Mouse (Mus musculus) embryonic facial prominence, embryonic 11.5 days (tissue): ENCODE data around the gene Tada2b. TPM values are rescaled to one million over a fixed set of nuclear protein-coding genes. Genes with fewer than 3 reads are reported as not detected.

Experiments used
- ATAC-seq: fragments of 200-750 bp; cut with Nextera tagmentation; replicated peaks from 2 replicates; pipeline ENCODE4 v1.8.0; 2017; ENCODE audit warnings: low read depth; ENCODE audit not compliant: insufficient number of reproducible peaks, low FRiP score, low TSS enrichment
- DNase-seq: peaks from one replicate; pipeline ENCODE4 v3.0.0-alpha.2; 2015; ENCODE audit warnings: low spot score
- H3K27ac ChIP-seq: fragments of 300-500 bp; sonication (generic); replicated peaks from 2 replicates; pipeline ENCODE4 v1.5.1; 2014; ENCODE audit warnings: mild to moderate bottlenecking, low read depth, low read length, control low read depth
- H3K27me3 ChIP-seq: fragments of 300-500 bp; sonication (generic); 2 replicates; pipeline ENCODE4 v1.6.1; 2014; ENCODE audit warnings: mild to moderate bottlenecking, low read length, moderate library complexity, mixed read lengths; ENCODE audit not compliant: control insufficient read depth, insufficient read depth
- H3K36me3 ChIP-seq: fragments of 300-500 bp; sonication (generic); replicated peaks from 2 replicates; pipeline ENCODE4 v1.6.1; 2014; ENCODE audit warnings: low read depth, mild to moderate bottlenecking, low read length, moderate library complexity, mixed read lengths; ENCODE audit not compliant: control insufficient read depth, insufficient read depth
- H3K4me1 ChIP-seq: fragments of 300-500 bp; sonication (generic); 2 replicates; pipeline ENCODE4 v1.6.1; 2014; ENCODE audit warnings: low read length, mixed read lengths; ENCODE audit not compliant: control insufficient read depth, insufficient read depth
- H3K4me2 ChIP-seq: fragments of 300-500 bp; sonication (generic); 2 replicates; pipeline ENCODE4 v1.6.1; 2014; ENCODE audit warnings: low read depth, mild to moderate bottlenecking, control low read depth, low read length, moderate library complexity
- H3K4me3 ChIP-seq: fragments of 300-500 bp; sonication (generic); 2 replicates; pipeline ENCODE4 v1.5.1; 2014; ENCODE audit warnings: low read depth, low read length, control low read depth
- H3K9ac ChIP-seq: fragments of 300-500 bp; sonication (generic); replicated peaks from 2 replicates; pipeline ENCODE4 v1.6.1; 2014; ENCODE audit warnings: mild to moderate bottlenecking, control low read depth, low read length
- H3K9me3 ChIP-seq: fragments of 300-500 bp; sonication (generic); replicated peaks from 2 replicates; pipeline ENCODE4 v1.6.1; 2016; ENCODE audit warnings: mild to moderate bottlenecking, low read length, inconsistent platforms, mixed read lengths; ENCODE audit not compliant: control insufficient read depth
- WGBS: fragments of 180-500 bp; shearing (Covaris S2); extraction: QIAGEN DNeasy Blood & Tissue Kit; methylation state at CpG from one replicate; pipeline ENCODE4 v1.1.7; 2014; 5-methylcytosine and 5-hydroxymethylcytosine counted together
- polyA plus RNA-seq: library from polyadenylated mRNA; unstranded; fragments of >200 nt; fragmentation: Nextera tagmentation; extraction: Ambion mirVana; gene quantifications from 2 replicates; pipeline ENCODE4 v1.2.1, GENCODE M21; 2014

Tada2b gene
- polyA plus RNA-seq, 1 experiment from 2014 or later, result 3.1 TPM

GRCm38 (mm10) chr5:36436858-36437257, 47.2 kb downstream of the Tada2b start:
- no peak overlapping the region for H3K27ac ChIP-seq
- H3K36me3 ChIP-seq, result no peaks in the 10 kb centered on the region
- H3K9me3 ChIP-seq, result no peaks in the 10 kb centered on the region
- no peak for ATAC-seq
- 81% methylated on average over 4 of the region's 4 CpGs for WGBS
- no peak overlapping the region for H3K4me2 ChIP-seq
- H3K27me3 ChIP-seq, result no peaks in the 10 kb centered on the region
- H3K4me1 ChIP-seq, result no peaks in the 10 kb centered on the region
- no peak overlapping the region for H3K4me3 ChIP-seq
- no peak for DNase-seq
- no peak overlapping the region for H3K9ac ChIP-seq

- Histone ChIP-seq H3K27me3 (no peaks in the 10 kb centered on the region), H3K9me3 (no peaks in the 10 kb centered on the region), H3K27ac (no peak overlapping the region), H3K4me3 (no peak overlapping the region), H3K9ac (no peak overlapping the region), H3K4me1 (no peaks in the 10 kb centered on the region), H3K4me2 (no peak overlapping the region), H3K36me3 (no peaks in the 10 kb centered on the region)
- no peak for ATAC-seq
- 70% methylated on average over 9 of the region's 9 CpGs for whole genome bisulfite sequencing
- no peak for DNase-seq
Measured at GRCm38 (mm10) chr5:36434398-36434967, 49.6 kb downstream of the Tada2b start.

- DNase-seq, result peak; percentile 40
Measured at GRCm38 (mm10) chr5:36431711-36432110, 52.4 kb downstream of the Tada2b start.

GRCm38 (mm10) chr5:36429551-36429950, 54.5 kb downstream of the Tada2b start:
- Histone ChIP-seq H3K4me2 (no peak overlapping the region), H3K4me3 (no peak overlapping the region), H3K4me1 (no peaks in the 10 kb centered on the region), H3K9me3 (no peaks in the 10 kb centered on the region), H3K27me3 (no peaks in the 10 kb centered on the region), H3K9ac (no peak overlapping the region), H3K27ac (no peak overlapping the region), H3K36me3 (no peaks in the 10 kb centered on the region)
- no peak for DNase-seq
- no peak for ATAC-seq
- 92% methylated on average over 3 of the region's 3 CpGs for WGBS

More at GRCm38 (mm10) chr5:36431711-36432110, 52.4 kb downstream of the Tada2b start:
- no peaks in the 10 kb centered on the region for H3K27me3 ChIP-seq
- no peak for ATAC-seq
- H3K4me2 ChIP-seq, result no peak overlapping the region
- H3K36me3 ChIP-seq, result no peaks in the 10 kb centered on the region
- no peak overlapping the region for H3K4me3 ChIP-seq
- H3K9me3 ChIP-seq, result no peaks in the 10 kb centered on the region
- 42% methylated on average over 2 of the region's 2 CpGs for WGBS
- no peaks in the 10 kb centered on the region for H3K4me1 ChIP-seq
- no peak overlapping the region for H3K9ac ChIP-seq
- no peak overlapping the region for H3K27ac ChIP-seq

GRCm38 (mm10) chr5:36427831-36428230, 56.3 kb downstream of the Tada2b start:
- H3K4me2 ChIP-seq, result no peak overlapping the region
- H3K9me3 ChIP-seq, result no peaks in the 10 kb centered on the region
- DNase-seq (no peak), ATAC-seq (no peak)
- H3K9ac ChIP-seq, result no peak overlapping the region
- no peak overlapping the region for H3K4me3 ChIP-seq
- 54% methylated on average over 11 of the region's 11 CpGs for WGBS
- no peaks in the 10 kb centered on the region for H3K36me3 ChIP-seq
- no peaks in the 10 kb centered on the region for H3K4me1 ChIP-seq
- H3K27me3 ChIP-seq, result no peaks in the 10 kb centered on the region
- no peak overlapping the region for H3K27ac ChIP-seq

- no peaks in the 10 kb centered on the region for H3K36me3 ChIP-seq
- no peaks in the 10 kb centered on the region for H3K27me3 ChIP-seq
- 85% methylated on average over 5 of the region's 5 CpGs for WGBS
- no peak overlapping the region for H3K4me2 ChIP-seq
- ATAC-seq (no peak), DNase-seq (no peak)
- no peaks in the 10 kb centered on the region for H3K4me1 ChIP-seq
- H3K9ac ChIP-seq, result no peak overlapping the region
- H3K9me3 ChIP-seq, result no peaks in the 10 kb centered on the region
- no peak overlapping the region for H3K4me3 ChIP-seq
- H3K27ac ChIP-seq, result no peak overlapping the region
Measured at GRCm38 (mm10) chr5:36426404-36426803, 57.7 kb downstream of the Tada2b start.

GRCm38 (mm10) chr5:36424676-36425075, 59.4 kb downstream of the Tada2b start:
- no peaks in the 10 kb centered on the region for H3K4me1 ChIP-seq
- ATAC-seq (no peak), DNase-seq (no peak)
- H3K36me3 ChIP-seq, result no peaks in the 10 kb centered on the region
- H3K9me3 ChIP-seq, result no peaks in the 10 kb centered on the region
- no peaks in the 10 kb centered on the region for H3K27me3 ChIP-seq
- H3K4me2 ChIP-seq, result no peak overlapping the region
- no peak overlapping the region for H3K9ac ChIP-seq
- no peak overlapping the region for H3K4me3 ChIP-seq
- H3K27ac ChIP-seq, result no peak overlapping the region
